Mouse (Mus musculus): ENCODE measurements at regions not wholly inside any gene's neighbourhood (a gene's known extent, or its start where the extent isn't known, plus 50 kb on each side); places are given as distances from the start of the nearest gene placed in this dataset.
"Not testable (repeated sequence)": the region's sequence is repeated elsewhere in the genome, so short reads cannot be mapped to it uniquely, and the experiment has no call there.

DNA sequence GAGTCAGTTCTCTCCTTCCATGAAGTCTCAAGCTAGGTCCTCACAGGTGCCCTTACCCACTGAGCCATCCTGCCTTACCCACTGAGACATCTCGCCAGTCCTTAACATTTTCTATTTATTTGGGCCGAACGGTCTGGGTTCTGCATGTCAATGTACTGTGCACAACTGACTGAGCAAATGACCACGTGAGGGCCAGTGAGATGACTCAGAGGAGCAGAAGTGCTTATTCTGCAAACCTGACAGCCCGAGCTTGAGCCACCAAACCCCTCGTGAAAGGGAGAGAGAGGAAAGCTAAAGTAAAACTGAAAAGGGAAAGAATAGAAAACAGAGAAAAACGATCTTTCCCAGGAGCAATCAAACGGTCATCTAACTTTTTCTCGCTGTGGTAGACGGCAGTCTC is 52.2 kb upstream of the Nmd3 start:
- Histone ChIP-seq H3K4me2 (ENCODE audit: low read depth, low read length) (no peak overlapping the region), H3K4me1 (ENCODE audit: control insufficient read depth, insufficient read depth, low read length) (no peaks in the 10 kb centered on the region; the same call in 1 of the 2 replicates), H3K36me3 (ENCODE audit: control insufficient read depth, insufficient read depth) (no peaks in the 10 kb centered on the region), H3K9ac (ENCODE audit: low read length) (no peak overlapping the region), H3K9me3 (replicated peaks; ENCODE audit: control insufficient read depth, low read length) (no peaks in the 10 kb centered on the region), H3K4me3 (ENCODE audit: low read length) (no peak overlapping the region), H3K27me3 (ENCODE audit: control insufficient read depth, insufficient read depth, low read length) (no peaks in the 10 kb centered on the region), H3K27ac (ENCODE audit: low read length) (no peak overlapping the region)
- ATAC-seq (replicated peaks; ENCODE audit: extremely low read depth, insufficient read depth, low FRiP score) = no peak
- 79% methylated on average over 10 of the region's 10 CpGs for WGBS

DNA sequence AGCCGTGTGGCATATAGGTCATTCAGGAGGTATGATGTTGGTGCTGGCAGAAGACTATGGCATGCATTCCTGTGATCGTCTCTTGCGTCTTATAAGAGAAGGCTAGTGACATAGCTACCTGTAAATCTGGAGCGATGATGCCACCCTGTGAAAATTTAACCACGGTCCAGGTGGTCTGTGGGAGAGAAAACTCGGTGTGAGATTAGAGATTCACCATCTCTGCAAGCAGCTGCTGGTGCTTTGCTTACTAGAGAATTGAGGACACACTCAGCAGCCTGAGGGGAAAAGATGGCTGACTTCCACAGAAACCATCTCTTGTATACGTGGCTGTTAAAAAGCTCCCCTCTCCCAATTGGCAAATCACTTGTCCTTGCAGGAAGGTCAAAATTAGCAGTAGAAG is 54.0 kb upstream of the Nmd3 start:
- Histone ChIP-seq H3K9ac (ENCODE audit: low read length) (no peak overlapping the region), H3K36me3 (ENCODE audit: control insufficient read depth, insufficient read depth) (no peaks in the 10 kb centered on the region), H3K27ac (ENCODE audit: low read length) (no peak overlapping the region), H3K4me2 (ENCODE audit: low read depth, low read length) (no peak overlapping the region), H3K27me3 (ENCODE audit: control insufficient read depth, insufficient read depth, low read length) (no peaks in the 10 kb centered on the region), H3K9me3 (replicated peaks; ENCODE audit: control insufficient read depth, low read length) (no peaks in the 10 kb centered on the region), H3K4me1 (ENCODE audit: control insufficient read depth, insufficient read depth, low read length) (no peaks in the 10 kb centered on the region), H3K4me3 (ENCODE audit: low read length) (no peak overlapping the region)
- no peak for ATAC-seq (replicated peaks; ENCODE audit: extremely low read depth, insufficient read depth, low FRiP score)
- WGBS = 78% methylated on average over 7 of the region's 7 CpGs

DNA sequence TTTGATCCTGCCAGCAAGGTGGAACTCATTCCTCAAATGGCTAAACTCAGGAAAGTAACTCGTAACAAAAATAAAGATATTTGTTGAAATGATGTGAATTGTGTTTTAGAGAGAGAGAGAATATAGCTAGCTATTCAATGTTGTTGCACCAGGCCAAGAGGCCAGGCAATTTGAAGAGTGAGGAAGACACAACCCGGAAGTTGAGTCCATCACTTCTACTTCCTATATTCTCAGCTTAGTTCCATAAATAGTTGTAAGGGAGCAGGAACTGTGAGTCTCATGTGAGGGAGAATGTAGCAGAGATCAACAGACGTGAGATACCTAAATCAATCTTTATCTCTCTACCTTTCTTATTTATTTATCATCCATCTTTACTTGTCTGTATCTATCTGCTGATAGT is 54.4 kb upstream of the Nmd3 start:
- no peak for ATAC-seq (replicated peaks; ENCODE audit: extremely low read depth, insufficient read depth, low FRiP score)
- WGBS = 79% methylated on average over 3 of the region's 3 CpGs
- no peaks in the 10 kb centered on the region for H3K36me3 ChIP-seq (ENCODE audit: control insufficient read depth, insufficient read depth)

DNA sequence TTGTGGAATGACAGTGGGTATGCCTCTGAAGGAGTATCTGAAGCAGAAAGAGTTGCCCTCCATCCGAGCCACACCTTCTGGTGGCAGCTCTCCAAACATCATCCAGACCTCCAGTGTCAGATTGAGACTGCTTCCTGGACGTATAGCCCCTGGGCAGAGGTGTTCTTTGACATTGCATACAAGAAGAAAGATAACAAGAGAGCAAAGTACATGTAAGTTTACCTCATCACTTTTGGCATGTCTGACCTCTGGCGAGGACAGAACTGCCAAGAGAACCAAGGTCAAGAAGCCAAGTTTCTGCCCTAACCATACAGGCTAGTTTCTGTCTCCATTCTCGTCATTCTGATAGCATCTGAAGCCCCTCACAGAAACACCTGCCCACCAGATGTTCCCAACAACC is 57.5 kb upstream of the Nmd3 start:
- Histone ChIP-seq H3K9me3 (replicated peaks; ENCODE audit: control insufficient read depth, low read length) (no peaks in the 10 kb centered on the region), H3K4me1 (ENCODE audit: control insufficient read depth, insufficient read depth, low read length) (no peaks in the 10 kb centered on the region), H3K27ac (ENCODE audit: low read length) (no peak overlapping the region), H3K36me3 (ENCODE audit: control insufficient read depth, insufficient read depth) (no peaks in the 10 kb centered on the region), H3K4me3 (ENCODE audit: low read length) (no peak overlapping the region), H3K9ac (ENCODE audit: low read length) (no peak overlapping the region), H3K4me2 (ENCODE audit: low read depth, low read length) (no peak overlapping the region), H3K27me3 (ENCODE audit: control insufficient read depth, insufficient read depth, low read length) (no peaks in the 10 kb centered on the region)
- ATAC-seq (replicated peaks; ENCODE audit: extremely low read depth, insufficient read depth, low FRiP score) = no peak
- 34% methylated on average over 4 of the region's 4 CpGs for WGBS

More for the DNA sequence above, 54.4 kb upstream of the Nmd3 start:
- no peaks in the 10 kb centered on the region for H3K9me3 ChIP-seq (replicated peaks; ENCODE audit: control insufficient read depth, low read length)
- no peak overlapping the region for H3K4me2 ChIP-seq (ENCODE audit: low read depth, low read length)
- no peak overlapping the region for H3K4me3 ChIP-seq (ENCODE audit: low read length)
- no peak overlapping the region for H3K9ac ChIP-seq (ENCODE audit: low read length)
- H3K4me1 ChIP-seq (ENCODE audit: control insufficient read depth, insufficient read depth, low read length) = no peaks in the 10 kb centered on the region
- no peak overlapping the region for H3K27ac ChIP-seq (ENCODE audit: low read length)
- no peaks in the 10 kb centered on the region for H3K27me3 ChIP-seq (ENCODE audit: control insufficient read depth, insufficient read depth, low read length)

DNA sequence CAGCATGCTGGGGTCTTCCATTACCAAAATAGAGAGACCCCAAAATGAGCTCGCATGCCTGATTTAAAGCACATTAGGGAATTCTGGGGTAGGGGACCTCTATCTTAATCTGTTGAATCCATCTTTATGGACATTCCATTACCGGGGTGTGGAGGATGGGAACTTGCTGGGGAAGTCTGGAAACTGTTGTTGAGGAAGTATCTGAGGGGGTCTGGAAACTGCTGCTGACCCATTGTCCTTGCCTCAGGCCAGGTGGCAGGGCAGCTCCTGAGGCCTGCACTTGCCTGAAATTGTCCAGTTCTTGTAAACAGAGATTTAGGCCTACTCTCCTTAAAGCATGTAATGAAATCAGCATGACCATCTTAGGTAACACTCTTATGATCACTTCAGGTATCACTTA is 59.4 kb upstream of the B3galnt1 start:
- H3K4me2 ChIP-seq (ENCODE audit: low read depth, low read length) = no peak overlapping the region
- WGBS = 71% methylated on average over 2 of the region's 2 CpGs
- H3K27ac ChIP-seq (ENCODE audit: low read length) = no peak overlapping the region
- H3K9ac ChIP-seq (ENCODE audit: low read length) = no peak overlapping the region
- H3K4me1 ChIP-seq (ENCODE audit: control insufficient read depth, insufficient read depth, low read length) = peaks cover 4% of the 10 kb centered on the region; the same call in 1 of the 2 replicates
- no peaks in the 10 kb centered on the region for H3K27me3 ChIP-seq (ENCODE audit: control insufficient read depth, insufficient read depth, low read length)
- H3K36me3 ChIP-seq (ENCODE audit: control insufficient read depth, insufficient read depth) = no peaks in the 10 kb centered on the region
- H3K9me3 ChIP-seq (replicated peaks; ENCODE audit: control insufficient read depth, low read length) = no peaks in the 10 kb centered on the region
- no peak for ATAC-seq (replicated peaks; ENCODE audit: extremely low read depth, insufficient read depth, low FRiP score)
- no peak overlapping the region for H3K4me3 ChIP-seq (ENCODE audit: low read length)

DNA sequence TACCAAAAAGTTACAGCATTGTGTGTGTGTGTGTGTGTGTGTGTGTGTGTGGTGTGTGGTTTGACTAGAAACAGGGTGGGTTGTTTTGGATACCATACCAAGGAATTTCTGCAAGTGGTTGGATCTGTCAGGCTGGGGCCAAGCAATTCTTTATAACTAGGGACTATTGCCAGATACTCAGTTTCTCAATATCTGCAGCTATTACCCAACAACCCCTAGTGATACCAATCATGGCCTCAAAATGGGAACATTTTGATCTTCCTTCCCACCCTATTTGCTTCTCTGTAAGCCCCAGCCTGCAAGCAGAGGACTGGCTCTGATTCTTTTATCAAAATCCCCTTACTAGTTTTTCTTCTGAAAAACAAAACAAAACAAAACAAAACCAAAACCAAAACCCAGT is 58.8 kb upstream of the B3galnt1 start:
- no peaks in the 10 kb centered on the region for H3K36me3 ChIP-seq (ENCODE audit: control insufficient read depth, insufficient read depth)
- no peak for ATAC-seq (replicated peaks; ENCODE audit: extremely low read depth, insufficient read depth, low FRiP score)
- no peak overlapping the region for H3K27ac ChIP-seq (ENCODE audit: low read length)
- no peak overlapping the region for H3K4me2 ChIP-seq (ENCODE audit: low read depth, low read length)
- no peak overlapping the region for H3K9ac ChIP-seq (ENCODE audit: low read length)
- no peaks in the 10 kb centered on the region for H3K9me3 ChIP-seq (replicated peaks; ENCODE audit: control insufficient read depth, low read length)
- H3K27me3 ChIP-seq (ENCODE audit: control insufficient read depth, insufficient read depth, low read length) = no peaks in the 10 kb centered on the region
- peaks cover 4% of the 10 kb centered on the region; the same call in 1 of the 2 replicates for H3K4me1 ChIP-seq (ENCODE audit: control insufficient read depth, insufficient read depth, low read length)
- no peak overlapping the region for H3K4me3 ChIP-seq (ENCODE audit: low read length)

DNA sequence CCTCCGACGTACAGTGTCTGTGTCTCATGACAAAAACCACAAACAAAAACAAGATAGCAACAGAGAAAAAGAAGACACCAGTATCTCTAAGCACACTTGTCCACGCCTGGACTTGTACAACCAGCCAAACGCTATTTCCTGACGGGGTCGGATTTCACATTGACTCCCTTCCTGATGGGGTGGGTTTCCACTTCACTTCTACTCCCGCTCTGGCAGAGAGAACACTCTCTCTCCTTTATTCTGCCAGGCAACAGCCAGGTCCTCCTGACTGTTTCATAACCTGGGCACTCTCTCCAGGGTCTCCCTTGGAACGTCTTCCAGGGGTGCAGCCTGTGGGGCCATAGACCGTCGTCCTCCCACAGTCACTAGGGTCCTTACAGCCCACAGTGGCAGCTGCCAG is 56.9 kb upstream of the B3galnt1 start:
- 32% methylated on average over 10 of the region's 10 CpGs for WGBS
- not testable (repeated sequence) for H3K4me1 ChIP-seq (ENCODE audit: control insufficient read depth, insufficient read depth, low read length); H3K27ac ChIP-seq (ENCODE audit: low read length); H3K4me3 ChIP-seq (ENCODE audit: low read length); H3K36me3 ChIP-seq (ENCODE audit: control insufficient read depth, insufficient read depth); H3K27me3 ChIP-seq (ENCODE audit: control insufficient read depth, insufficient read depth, low read length); H3K9ac ChIP-seq (ENCODE audit: low read length); H3K9me3 ChIP-seq (replicated peaks; ENCODE audit: control insufficient read depth, low read length); ATAC-seq (replicated peaks; ENCODE audit: extremely low read depth, insufficient read depth, low FRiP score)
- H3K4me2 ChIP-seq (ENCODE audit: low read depth, low read length) = peak overlapping the region; percentile 36; the same call in 1 of the 2 replicates

DNA sequence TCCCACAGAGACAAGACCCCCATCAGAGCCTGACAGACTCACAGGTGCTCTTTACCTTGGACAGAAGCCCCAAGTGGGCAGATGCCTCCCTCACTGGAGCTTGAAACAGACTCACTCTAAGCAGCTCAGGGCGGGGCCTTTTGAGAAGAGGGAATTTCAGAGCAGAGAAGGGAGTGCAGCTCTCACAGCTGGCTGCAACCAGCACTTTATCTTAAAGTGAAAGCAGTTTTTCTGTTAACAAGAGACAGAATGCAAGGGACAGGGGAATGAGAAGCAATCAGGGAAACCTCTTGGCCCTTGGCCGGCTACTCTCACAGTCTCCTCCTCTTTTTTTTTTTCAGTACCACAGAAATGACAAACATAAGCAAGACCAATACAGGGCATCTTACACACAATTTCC is 56.2 kb upstream of the B3galnt1 start:
- Histone ChIP-seq H3K4me2 (ENCODE audit: low read depth, low read length) (peak overlapping the region; percentile 36), H3K4me3 (ENCODE audit: low read length) (no peak overlapping the region), H3K36me3 (ENCODE audit: control insufficient read depth, insufficient read depth) (no peaks in the 10 kb centered on the region), H3K27me3 (ENCODE audit: control insufficient read depth, insufficient read depth, low read length) (no peaks in the 10 kb centered on the region), H3K27ac (ENCODE audit: low read length) (no peak overlapping the region; the same call in 1 of the 2 replicates), H3K4me1 (ENCODE audit: control insufficient read depth, insufficient read depth, low read length) (peaks cover 4% of the 10 kb centered on the region; the same call in 1 of the 2 replicates), H3K9me3 (replicated peaks; ENCODE audit: control insufficient read depth, low read length) (no peaks in the 10 kb centered on the region), H3K9ac (ENCODE audit: low read length) (no peak overlapping the region)
- WGBS = 7% methylated on average over 2 of the region's 2 CpGs
- ATAC-seq (replicated peaks; ENCODE audit: extremely low read depth, insufficient read depth, low FRiP score) = no peak

DNA sequence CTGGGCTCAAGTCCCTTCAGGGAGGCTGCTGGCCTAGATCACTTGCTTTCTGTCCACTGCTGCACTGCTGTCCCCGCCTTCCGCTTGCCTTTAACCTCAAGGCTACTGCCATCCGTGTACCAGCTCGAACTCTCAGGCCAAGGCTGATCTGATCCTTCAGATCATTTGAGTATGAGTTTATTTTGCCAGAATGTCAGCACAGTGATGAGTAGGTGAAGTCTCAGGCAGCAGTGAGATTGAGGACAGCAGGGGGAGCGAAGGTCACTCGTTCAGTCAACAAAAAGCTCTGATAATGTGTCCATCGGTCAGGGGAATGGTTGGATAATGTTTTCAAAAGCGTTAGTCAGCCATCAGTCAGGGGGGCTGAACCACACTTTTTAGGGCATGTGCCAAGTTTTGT is 54.6 kb upstream of the B3galnt1 start:
- not testable (repeated sequence) for H3K4me1 ChIP-seq (ENCODE audit: control insufficient read depth, insufficient read depth, low read length); H3K27ac ChIP-seq (ENCODE audit: low read length); H3K9ac ChIP-seq (ENCODE audit: low read length); ATAC-seq (replicated peaks; ENCODE audit: extremely low read depth, insufficient read depth, low FRiP score); H3K9me3 ChIP-seq (replicated peaks; ENCODE audit: control insufficient read depth, low read length); H3K4me2 ChIP-seq (ENCODE audit: low read depth, low read length); H3K4me3 ChIP-seq (ENCODE audit: low read length); H3K27me3 ChIP-seq (ENCODE audit: control insufficient read depth, insufficient read depth, low read length); H3K36me3 ChIP-seq (ENCODE audit: control insufficient read depth, insufficient read depth)
- WGBS = 50% methylated on average over 8 of the region's 8 CpGs

DNA sequence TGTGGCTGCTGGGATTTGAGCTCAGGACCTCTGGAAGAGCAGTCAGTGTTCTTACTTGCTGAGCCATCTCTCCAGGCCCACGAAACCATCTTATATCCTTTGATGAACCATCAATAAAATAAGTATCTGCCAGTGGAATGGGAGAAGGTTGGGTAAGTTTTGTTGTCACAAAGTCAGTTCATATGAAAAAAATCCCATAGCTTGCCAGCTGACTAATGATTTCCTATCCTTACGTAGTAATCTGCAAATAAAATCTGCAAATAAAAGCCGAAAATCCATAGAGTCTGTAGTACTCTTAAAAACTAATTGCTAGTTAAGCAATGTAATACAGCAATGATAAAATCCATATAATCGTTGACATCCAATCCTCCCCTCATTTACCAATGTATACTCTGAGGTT is 50.8 kb upstream of the B3galnt1 start:
- Histone ChIP-seq H3K36me3 (ENCODE audit: control insufficient read depth, insufficient read depth) (no peaks in the 10 kb centered on the region), H3K4me1 (ENCODE audit: control insufficient read depth, insufficient read depth, low read length) (no peaks in the 10 kb centered on the region), H3K9ac (ENCODE audit: low read length) (no peak overlapping the region), H3K27me3 (ENCODE audit: control insufficient read depth, insufficient read depth, low read length) (no peaks in the 10 kb centered on the region), H3K4me2 (ENCODE audit: low read depth, low read length) (no peak overlapping the region), H3K27ac (ENCODE audit: low read length) (no peak overlapping the region), H3K4me3 (ENCODE audit: low read length) (no peak overlapping the region), H3K9me3 (replicated peaks; ENCODE audit: control insufficient read depth, low read length) (no peaks in the 10 kb centered on the region; the same call in 1 of the 2 replicates)
- WGBS = 86% methylated on average over 4 of the region's 4 CpGs
- ATAC-seq (replicated peaks; ENCODE audit: extremely low read depth, insufficient read depth, low FRiP score) = no peak
